Mouse (Mus musculus): ENCODE results near the gene Phkb.

GRCm38 (mm10) chr8:85958391-85958790 lies 117.6 kb downstream of the Phkb start:
- TF ChIP-seq POLR2A (IDR thresholded peaks at IDR 0.05; ENCODE audit: borderline replicate concordance, control insufficient read depth, low read depth, low read length) = no peak
- no peak for TF ChIP-seq CTCF (IDR thresholded peaks at IDR 0.05; ENCODE audit: control insufficient read depth, insufficient read depth, low read length)

All from bone marrow, adult 2 months (tissue).